Mouse (Mus musculus): ENCODE data around the gene Uqcrfs1. TPM values are rescaled to one million over a fixed set of nuclear protein-coding genes. Genes with fewer than 3 reads are reported as not detected.

Gene Uqcrfs1
- 160 TPM for polyA plus RNA-seq (2012; fragmentation: generic; extraction: Trizol)
- long read RNA-seq, experiment 1, transcript Uqcrfs1-201 (2 exons, 1,363 nt) = major isoform, 242 of 256 reads
- long read RNA-seq, experiment 1, partial matches to known transcripts = 0 of 256 reads
- long read RNA-seq, experiment 1, other reads (novel, unspliced or antisense) = 14 of 256 reads
- long read RNA-seq, experiment 2, transcript Uqcrfs1-201 (2 exons, 1,363 nt) = major isoform, 197 of 197 reads
- long read RNA-seq, experiment 2, partial matches to known transcripts = 0 of 197 reads
- long read RNA-seq, experiment 2, other reads (novel, unspliced or antisense) = 0 of 197 reads

GRCm38 (mm10) chr13:30544856-30545604 lies at the start of gene Uqcrfs1:
Gene Uqcrfs1 (minus strand): TSS chr13:30545362.
- TF ChIP-seq USF1 (IDR thresholded peaks at IDR 0.05; ENCODE audit: low read depth) (no peak), CEBPB (IDR thresholded peaks at IDR 0.05; ENCODE audit: low read depth) (peak; percentile 46), FOSL1 (IDR thresholded peaks at IDR 0.05; ENCODE audit: insufficient read depth, low read length, poor library complexity, severe bottlenecking) (no peak), MYOG (IDR thresholded peaks at IDR 0.05; ENCODE audit: control insufficient read depth, extremely low read depth, insufficient read length) (no peak), CTCF (IDR thresholded peaks at IDR 0.05; ENCODE audit: control insufficient read depth, insufficient read depth, insufficient read length) (no peak), MAX (IDR thresholded peaks at IDR 0.05) (peak; percentile 17)
- H3K36me3 ChIP-seq (ENCODE audit: control insufficient read depth, insufficient read depth) = peaks cover 13% of the 10 kb centered on the region
- peaks cover 27% of the 10 kb centered on the region for H3K79me3 ChIP-seq (ENCODE audit: low read depth)
- peak within 1 kb of the TSS; percentile 92 for H3ac ChIP-seq (ENCODE audit: control insufficient read depth, insufficient read length, low read depth)
- peak within 1 kb of the TSS; percentile 84 for H3K4me3 ChIP-seq (ENCODE audit: insufficient read depth, poor library complexity, severe bottlenecking)
- H3K27me3 ChIP-seq (ENCODE audit: control insufficient read depth, insufficient read depth, insufficient read length) = no peaks in the 10 kb centered on the region
- H3K79me2 ChIP-seq (ENCODE audit: control insufficient read depth, insufficient read depth) = peaks cover 35% of the 10 kb centered on the region

GRCm38 (mm10) chr13:30585786-30586185 lies 40.6 kb upstream of the Uqcrfs1 start:
- TF ChIP-seq CTCF (IDR thresholded peaks at IDR 0.05; ENCODE audit: control insufficient read depth, insufficient read depth, insufficient read length) = no peak
- no peak for TF ChIP-seq CEBPB (IDR thresholded peaks at IDR 0.05; ENCODE audit: low read depth)
- no peak for TF ChIP-seq USF1 (IDR thresholded peaks at IDR 0.05; ENCODE audit: low read depth)
- no peak for TF ChIP-seq FOSL1 (IDR thresholded peaks at IDR 0.05; ENCODE audit: insufficient read depth, low read length, poor library complexity, severe bottlenecking)
- Histone ChIP-seq H3ac (ENCODE audit: control insufficient read depth, insufficient read length, low read depth) (no peak overlapping the region), H3K79me2 (ENCODE audit: control insufficient read depth, insufficient read depth) (no peaks in the 10 kb centered on the region), H3K27me3 (ENCODE audit: control insufficient read depth, insufficient read depth, insufficient read length) (no peaks in the 10 kb centered on the region), H3K79me3 (ENCODE audit: low read depth) (no peaks in the 10 kb centered on the region), H3K36me3 (ENCODE audit: control insufficient read depth, insufficient read depth) (no peaks in the 10 kb centered on the region), H3K4me3 (ENCODE audit: insufficient read depth, poor library complexity, severe bottlenecking) (no peak overlapping the region)

GRCm38 (mm10) chr13:30582541-30582940 lies 37.4 kb upstream of the Uqcrfs1 start:
- no peaks in the 10 kb centered on the region for H3K79me3 ChIP-seq (ENCODE audit: low read depth)
- no peak overlapping the region for H3K4me3 ChIP-seq (ENCODE audit: insufficient read depth, poor library complexity, severe bottlenecking)
- H3K36me3 ChIP-seq (ENCODE audit: control insufficient read depth, insufficient read depth) = no peaks in the 10 kb centered on the region
- H3ac ChIP-seq (ENCODE audit: control insufficient read depth, insufficient read length, low read depth) = no peak overlapping the region
- no peaks in the 10 kb centered on the region for H3K79me2 ChIP-seq (ENCODE audit: control insufficient read depth, insufficient read depth)
- H3K27me3 ChIP-seq (ENCODE audit: control insufficient read depth, insufficient read depth, insufficient read length) = no peaks in the 10 kb centered on the region
- no peak for TF ChIP-seq CTCF (IDR thresholded peaks at IDR 0.05; ENCODE audit: control insufficient read depth, insufficient read depth, insufficient read length)
- no peak for TF ChIP-seq MAX (IDR thresholded peaks at IDR 0.05)
- TF ChIP-seq USF1 (IDR thresholded peaks at IDR 0.05; ENCODE audit: low read depth) = no peak
- no peak for TF ChIP-seq FOSL1 (IDR thresholded peaks at IDR 0.05; ENCODE audit: insufficient read depth, low read length, poor library complexity, severe bottlenecking)

DNA sequence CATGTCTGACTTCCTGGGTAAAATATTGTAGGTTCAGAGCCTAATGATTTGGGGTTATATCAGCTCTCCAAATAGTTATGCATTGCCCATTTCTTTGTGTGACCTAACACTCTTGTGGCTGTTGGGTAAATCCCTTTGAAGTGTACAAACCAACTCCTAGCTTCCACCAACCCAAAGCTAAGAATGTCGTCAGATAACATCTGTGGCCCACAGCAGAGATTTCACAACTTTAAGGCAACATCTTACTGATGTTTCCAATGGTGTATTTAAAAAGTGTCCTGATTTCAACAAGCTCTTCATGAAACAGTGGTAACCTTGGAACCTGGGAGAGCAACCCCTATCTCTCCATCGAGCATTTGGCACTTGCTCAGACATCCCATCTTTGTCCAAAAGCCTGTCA lies 33.6 kb upstream of the Uqcrfs1 start:
- Histone ChIP-seq H3K27me3 (ENCODE audit: control insufficient read depth, insufficient read depth, insufficient read length) (no peaks in the 10 kb centered on the region), H3K36me3 (ENCODE audit: control insufficient read depth, insufficient read depth) (no peaks in the 10 kb centered on the region), H3K79me2 (ENCODE audit: control insufficient read depth, insufficient read depth) (no peaks in the 10 kb centered on the region), H3K79me3 (ENCODE audit: low read depth) (no peaks in the 10 kb centered on the region), H3ac (ENCODE audit: control insufficient read depth, insufficient read length, low read depth) (no peak overlapping the region), H3K4me3 (ENCODE audit: insufficient read depth, poor library complexity, severe bottlenecking) (no peak overlapping the region)
- TF ChIP-seq CTCF (IDR thresholded peaks at IDR 0.05; ENCODE audit: control insufficient read depth, insufficient read depth, insufficient read length) = no peak
- TF ChIP-seq CEBPB (IDR thresholded peaks at IDR 0.05; ENCODE audit: low read depth) = no peak
- TF ChIP-seq USF1 (IDR thresholded peaks at IDR 0.05; ENCODE audit: low read depth) = no peak
- no peak for TF ChIP-seq MYOD1 (IDR thresholded peaks at IDR 0.05; ENCODE audit: control insufficient read depth, insufficient read length, low read depth)
- no peak for TF ChIP-seq MAX (IDR thresholded peaks at IDR 0.05)
- no peak for TF ChIP-seq FOSL1 (IDR thresholded peaks at IDR 0.05; ENCODE audit: insufficient read depth, low read length, poor library complexity, severe bottlenecking)
- TF ChIP-seq MYOG (IDR thresholded peaks at IDR 0.05; ENCODE audit: control insufficient read depth, extremely low read depth, insufficient read length) = no peak

DNA sequence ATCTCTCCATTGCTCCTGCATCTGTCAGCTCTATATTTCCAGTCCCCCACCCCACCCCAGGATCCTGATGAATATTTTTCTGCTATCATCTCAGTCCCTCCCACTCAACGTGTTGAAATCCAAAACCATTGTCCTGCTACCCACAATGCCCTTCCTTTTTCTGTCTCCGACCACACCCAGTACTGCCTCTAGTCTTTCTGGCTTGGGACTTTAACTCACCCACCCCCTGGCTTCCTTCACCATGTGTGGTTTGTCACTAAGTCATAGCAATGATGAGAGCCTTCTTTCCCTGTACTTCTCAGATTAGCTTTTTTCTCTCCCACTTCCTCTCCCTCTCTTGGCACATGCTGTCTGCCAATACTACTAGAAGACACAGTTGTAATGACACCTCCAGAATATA lies 31.7 kb upstream of the Uqcrfs1 start:
- Histone ChIP-seq H3ac (ENCODE audit: control insufficient read depth, insufficient read length, low read depth) (no peak overlapping the region), H3K79me2 (ENCODE audit: control insufficient read depth, insufficient read depth) (no peaks in the 10 kb centered on the region), H3K79me3 (ENCODE audit: low read depth) (no peaks in the 10 kb centered on the region), H3K36me3 (ENCODE audit: control insufficient read depth, insufficient read depth) (no peaks in the 10 kb centered on the region), H3K4me3 (ENCODE audit: insufficient read depth, poor library complexity, severe bottlenecking) (no peak overlapping the region), H3K27me3 (ENCODE audit: control insufficient read depth, insufficient read depth, insufficient read length) (no peaks in the 10 kb centered on the region)
- TF ChIP-seq MYOG (IDR thresholded peaks at IDR 0.05; ENCODE audit: control insufficient read depth, extremely low read depth, insufficient read length) (no peak), FOSL1 (IDR thresholded peaks at IDR 0.05; ENCODE audit: insufficient read depth, low read length, poor library complexity, severe bottlenecking) (no peak), MYOD1 (IDR thresholded peaks at IDR 0.05; ENCODE audit: control insufficient read depth, insufficient read length, low read depth) (no peak), MAX (IDR thresholded peaks at IDR 0.05) (no peak), CEBPB (IDR thresholded peaks at IDR 0.05; ENCODE audit: low read depth) (no peak), CTCF (IDR thresholded peaks at IDR 0.05; ENCODE audit: control insufficient read depth, insufficient read depth, insufficient read length) (no peak), USF1 (IDR thresholded peaks at IDR 0.05; ENCODE audit: low read depth) (no peak)
